Mouse (Mus musculus) kidney, adult 2 months (tissue): ENCODE data around the gene Fam20c.

Experiments used
- CTCF ChIP-seq: fragments of 200-500 bp; conservative IDR thresholded peaks from 2 replicates; pipeline ENCODE4 v1.5.1; 2011; ENCODE audit warnings: low read depth, mild to moderate bottlenecking, control low read depth, low read length, moderate library complexity, mixed read lengths; ENCODE audit not compliant: insufficient read depth, insufficient read length
- POLR2A ChIP-seq: fragments of 200-500 bp; IDR thresholded peaks from one replicate; pipeline ENCODE4 v1.6.1; 2011; ENCODE audit warnings: low read depth, low read length, control low read depth

GRCm38 (mm10) chr5:138733317-138733899 is 20.9 kb upstream of the Fam20c start:
- TF ChIP-seq POLR2A, result no peak
- no peak for TF ChIP-seq CTCF
